Mouse (Mus musculus) limb, embryonic 11.5 days (tissue): ENCODE measurements at regions not wholly inside any gene's neighbourhood (a gene's known extent, or its start where the extent isn't known, plus 50 kb on each side); places are given as distances from the start of the nearest gene placed in this dataset.
A peak's percentile ranks its signal among the peaks of the same experiment; 100 is the strongest.

Experiments
- ATAC-seq: fragments of 200-750 bp; cut with Nextera tagmentation; 2 replicates; pipeline ENCODE4 v1.8.0; 2017; ENCODE audit warnings: low read depth; ENCODE audit not compliant: insufficient number of reproducible peaks, low FRiP score, low TSS enrichment
- DNase-seq: peaks from one replicate; pipeline ENCODE4 v3.0.0-alpha.2; 2015; ENCODE audit warnings: low spot score
- H3K27ac ChIP-seq: fragments of 300-500 bp; sonication (generic); replicated peaks from 2 replicates; pipeline ENCODE4 v1.5.1; 2014; ENCODE audit warnings: low read depth, mild to moderate bottlenecking, low read length
- H3K27me3 ChIP-seq: fragments of 300-500 bp; sonication (generic); 2 replicates; pipeline ENCODE4 v1.6.1; 2014; ENCODE audit warnings: mild to moderate bottlenecking, low read length, mixed read lengths; ENCODE audit not compliant: control insufficient read depth, insufficient read depth
- H3K36me3 ChIP-seq: fragments of 300-500 bp; sonication (generic); 2 replicates; pipeline ENCODE4 v1.6.1; 2014; ENCODE audit warnings: mild to moderate bottlenecking, low read length, moderate library complexity, mixed read lengths; ENCODE audit not compliant: control insufficient read depth, insufficient read depth
- H3K4me1 ChIP-seq: fragments of 300-500 bp; sonication (generic); 2 replicates; pipeline ENCODE4 v1.6.1; 2014; ENCODE audit warnings: low read length, mixed read lengths; ENCODE audit not compliant: control insufficient read depth, insufficient read depth
- H3K4me2 ChIP-seq: fragments of 300-500 bp; sonication (generic); 2 replicates; pipeline ENCODE4 v1.6.1; 2014; ENCODE audit warnings: low read depth, mild to moderate bottlenecking, moderate library complexity; ENCODE audit not compliant: severe bottlenecking
- H3K4me3 ChIP-seq: fragments of 300-500 bp; sonication (generic); 2 replicates; pipeline ENCODE4 v1.5.1; 2014; ENCODE audit warnings: low read depth, low read length
- H3K9ac ChIP-seq: fragments of 300-500 bp; sonication (generic); 2 replicates; pipeline ENCODE4 v1.6.1; 2014; ENCODE audit warnings: mild to moderate bottlenecking, low read length
- H3K9me3 ChIP-seq: fragments of 300-500 bp; sonication (generic); 2 replicates; pipeline ENCODE4 v1.6.1; 2016; ENCODE audit warnings: low read length; ENCODE audit not compliant: control insufficient read depth
- WGBS: fragments of 180-500 bp; shearing (Covaris S2); extraction: QIAGEN DNeasy Blood & Tissue Kit; methylation state at CpG from one replicate; pipeline ENCODE4 v1.1.7; 2014; 5-methylcytosine and 5-hydroxymethylcytosine counted together

DNA sequence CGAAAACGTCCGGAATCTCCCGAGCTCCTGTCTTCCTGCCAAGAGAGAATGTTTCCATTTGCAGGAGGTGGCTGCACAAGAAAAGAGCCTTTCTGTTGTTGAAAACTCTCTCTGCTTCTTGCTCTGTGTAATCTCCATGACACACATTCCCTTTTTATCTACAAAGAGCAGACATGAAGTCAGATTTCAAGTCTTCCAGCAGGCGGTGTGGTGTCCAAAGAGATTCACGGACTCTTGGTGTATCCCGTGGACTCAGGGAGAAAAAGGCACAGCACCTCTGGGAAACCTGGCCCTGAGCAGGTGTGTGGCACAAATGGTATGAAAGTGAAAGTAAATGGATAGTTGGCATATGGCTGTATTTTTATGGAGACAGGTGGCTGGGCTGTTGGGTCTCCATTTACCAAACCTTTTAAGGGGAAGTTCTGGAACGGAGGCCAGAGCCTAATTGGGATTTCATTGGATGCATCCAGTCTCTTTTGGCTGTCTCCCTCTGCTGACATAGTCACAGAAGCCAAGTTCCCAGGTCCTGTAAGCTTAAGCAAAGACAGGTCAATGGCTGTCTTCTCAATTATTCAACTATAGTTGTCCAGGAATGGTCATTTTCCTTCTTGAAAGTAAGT is 549.4 kb upstream of the Cdh5 start:
- no peaks in the 10 kb centered on the region for H3K9me3 ChIP-seq
- no peak for DNase-seq
- no peak overlapping the region for H3K27ac ChIP-seq
- H3K27me3 ChIP-seq, result no peaks in the 10 kb centered on the region
- H3K4me3 ChIP-seq, result no peak overlapping the region
- H3K4me1 ChIP-seq, result no peaks in the 10 kb centered on the region
- ATAC-seq, result no peak
- H3K4me2 ChIP-seq, result no peak overlapping the region
- H3K9ac ChIP-seq, result no peak overlapping the region
- no peaks in the 10 kb centered on the region for H3K36me3 ChIP-seq
- WGBS, result 94% methylated on average over 8 of the region's 8 CpGs

- Histone ChIP-seq H3K27me3 (no peaks in the 10 kb centered on the region), H3K9me3 (no peaks in the 10 kb centered on the region), H3K4me2 (no peak overlapping the region), H3K4me1 (no peaks in the 10 kb centered on the region), H3K27ac (no peak overlapping the region), H3K4me3 (no peak overlapping the region), H3K9ac (no peak overlapping the region), H3K36me3 (no peaks in the 10 kb centered on the region)
- ATAC-seq, result no peak
- no peak for DNase-seq
- WGBS, result 88% methylated on average over 2 of the region's 2 CpGs
These were observed 539.8 kb upstream of the Cdh5 start for GRCm38 (mm10) chr8:103561606-103562005.

- DNase-seq (no peak), ATAC-seq (no peak; the same call in 1 of the 2 replicates)
- no peak overlapping the region for H3K4me3 ChIP-seq
- no peak overlapping the region for H3K27ac ChIP-seq
- H3K36me3 ChIP-seq, result no peaks in the 10 kb centered on the region
- no peaks in the 10 kb centered on the region for H3K9me3 ChIP-seq
- no peak overlapping the region for H3K4me2 ChIP-seq
- no peak overlapping the region for H3K9ac ChIP-seq
- H3K27me3 ChIP-seq, result no peaks in the 10 kb centered on the region
- H3K4me1 ChIP-seq, result no peaks in the 10 kb centered on the region
- WGBS, result 90% methylated on average over 11 of the region's 11 CpGs
These were observed 530.5 kb upstream of the Cdh5 start for GRCm38 (mm10) chr8:103570864-103571425.

GRCm38 (mm10) chr8:103577147-103577546 is 524.3 kb upstream of the Cdh5 start:
- 96% methylated on average over 3 of the region's 3 CpGs for WGBS
- ATAC-seq (no peak), DNase-seq (no peak)
- Histone ChIP-seq H3K9me3 (no peaks in the 10 kb centered on the region), H3K4me2 (no peak overlapping the region), H3K36me3 (no peaks in the 10 kb centered on the region), H3K27ac (no peak overlapping the region), H3K4me1 (no peaks in the 10 kb centered on the region), H3K27me3 (no peaks in the 10 kb centered on the region), H3K9ac (no peak overlapping the region), H3K4me3 (no peak overlapping the region)

- no peaks in the 10 kb centered on the region for H3K27me3 ChIP-seq
- H3K27ac ChIP-seq, result no peak overlapping the region
- H3K4me3 ChIP-seq, result no peak overlapping the region
- no peak for DNase-seq
- no peaks in the 10 kb centered on the region for H3K36me3 ChIP-seq
- no peak overlapping the region for H3K4me2 ChIP-seq
- peaks cover under 1% of the 10 kb centered on the region; the same call in 1 of the 2 replicates for H3K4me1 ChIP-seq
- no peak overlapping the region for H3K9ac ChIP-seq
- no peak for ATAC-seq
- no peaks in the 10 kb centered on the region for H3K9me3 ChIP-seq
- WGBS, result 85% methylated on average over 6 of the region's 6 CpGs
These were observed 523.4 kb upstream of the Cdh5 start for GRCm38 (mm10) chr8:103578006-103578405.

- no peak overlapping the region for H3K27ac ChIP-seq
- no peak overlapping the region for H3K4me3 ChIP-seq
- no peaks in the 10 kb centered on the region for H3K9me3 ChIP-seq
- DNase-seq, result no peak
- H3K4me1 ChIP-seq, result no peaks in the 10 kb centered on the region
- H3K4me2 ChIP-seq, result no peak overlapping the region
- H3K27me3 ChIP-seq, result no peaks in the 10 kb centered on the region
- no peak for ATAC-seq
- no peak overlapping the region for H3K9ac ChIP-seq
- no peaks in the 10 kb centered on the region for H3K36me3 ChIP-seq
- 91% methylated on average over 6 of the region's 6 CpGs for WGBS
These were observed 493.1 kb upstream of the Cdh5 start for GRCm38 (mm10) chr8:103608291-103608690.

DNA sequence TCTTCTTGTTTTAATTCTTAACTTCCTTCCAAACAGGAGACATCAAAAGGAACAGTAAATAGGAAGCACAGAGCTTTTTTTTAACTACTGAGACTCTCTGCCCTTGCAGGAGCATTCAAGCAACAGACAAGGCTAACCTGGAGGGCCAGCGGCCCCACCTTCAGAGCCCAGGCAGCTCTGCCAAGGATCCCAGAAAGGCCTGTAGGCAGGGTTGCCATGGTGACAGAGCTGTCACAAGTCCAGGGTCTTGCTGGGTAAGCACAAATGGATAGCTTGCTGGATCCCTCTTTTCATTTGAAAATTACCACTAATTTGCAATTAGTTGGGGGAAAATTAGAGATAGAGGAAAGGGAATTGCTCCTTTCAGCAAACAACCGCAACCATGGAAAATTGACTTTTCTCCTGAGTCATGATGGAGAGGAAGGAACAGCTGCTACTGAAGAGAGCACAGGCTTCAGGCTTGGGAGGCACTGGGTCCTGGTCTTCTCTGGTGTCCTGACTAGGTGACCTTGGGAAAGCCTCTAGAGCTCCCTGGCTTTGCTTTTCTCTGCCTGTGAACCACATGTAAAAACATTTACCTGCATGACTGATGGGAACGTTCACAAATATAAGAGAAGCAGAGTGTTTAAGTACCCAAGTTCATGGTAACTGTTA is 477.5 kb upstream of the Cdh5 start:
- WGBS, result 58% methylated on average over 3 of the region's 3 CpGs
- Histone ChIP-seq H3K36me3 (no peaks in the 10 kb centered on the region), H3K9ac (no peak overlapping the region), H3K27ac (no peak overlapping the region), H3K4me2 (no peak overlapping the region), H3K4me1 (0 out of 2 replicates have a peak, but pooled peaks cover 2% of the 10 kb centered on the region), H3K4me3 (no peak overlapping the region), H3K27me3 (no peaks in the 10 kb centered on the region), H3K9me3 (no peaks in the 10 kb centered on the region)
- DNase-seq (peak; percentile 40), ATAC-seq (no peak)

DNA sequence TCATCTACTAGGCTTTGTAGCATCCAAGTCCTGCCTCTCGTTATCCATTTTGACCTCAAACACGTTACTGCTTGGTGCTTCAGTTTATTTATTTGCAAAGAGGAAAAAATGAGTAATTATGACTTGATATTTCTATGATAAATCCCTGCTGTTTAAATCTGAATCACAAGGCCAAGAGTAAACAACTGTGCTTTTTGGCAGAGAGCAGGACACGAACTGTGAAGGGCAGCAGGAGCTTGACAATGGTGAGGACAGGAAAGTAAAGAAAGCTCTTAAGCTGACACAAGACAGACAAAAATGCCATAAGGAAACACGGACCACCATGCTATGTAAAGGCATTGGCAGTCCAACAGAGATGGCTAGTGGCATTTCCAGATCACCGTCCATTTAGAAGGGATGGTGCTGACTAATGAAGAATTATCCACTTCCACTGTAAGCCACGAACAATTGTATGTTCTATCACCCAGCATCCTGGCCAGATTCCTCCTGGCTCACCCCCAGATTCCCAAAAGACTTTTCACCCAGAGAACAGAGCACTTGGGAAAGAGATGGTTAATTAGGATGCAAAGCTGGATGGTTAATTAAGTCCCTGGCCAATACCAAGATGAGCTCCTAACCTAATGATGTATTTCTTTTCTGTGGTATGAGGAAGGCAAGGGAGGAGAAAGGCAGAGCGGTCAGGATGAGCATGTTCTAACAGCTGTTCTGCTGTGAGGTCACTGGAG is 476.1 kb upstream of the Cdh5 start:
- Histone ChIP-seq H3K4me3 (no peak overlapping the region), H3K27ac (no peak overlapping the region), H3K36me3 (no peaks in the 10 kb centered on the region), H3K27me3 (no peaks in the 10 kb centered on the region), H3K4me2 (no peak overlapping the region), H3K9ac (no peak overlapping the region), H3K9me3 (no peaks in the 10 kb centered on the region), H3K4me1 (0 out of 2 replicates have a peak, but pooled peaks cover 2% of the 10 kb centered on the region)
- 80% methylated on average over 7 of the region's 7 CpGs for WGBS
- DNase-seq (no peak), ATAC-seq (no peak)
